Mouse (Mus musculus) embryo, embryonic 10.5 days (tissue): ENCODE data around the gene Erbb2.

Experiments used
- DNase-seq: peaks from one replicate; pipeline ENCODE4 v3.0.0-alpha.2; 2015; ENCODE audit warnings: low spot score

Erbb2 gene

DNA sequence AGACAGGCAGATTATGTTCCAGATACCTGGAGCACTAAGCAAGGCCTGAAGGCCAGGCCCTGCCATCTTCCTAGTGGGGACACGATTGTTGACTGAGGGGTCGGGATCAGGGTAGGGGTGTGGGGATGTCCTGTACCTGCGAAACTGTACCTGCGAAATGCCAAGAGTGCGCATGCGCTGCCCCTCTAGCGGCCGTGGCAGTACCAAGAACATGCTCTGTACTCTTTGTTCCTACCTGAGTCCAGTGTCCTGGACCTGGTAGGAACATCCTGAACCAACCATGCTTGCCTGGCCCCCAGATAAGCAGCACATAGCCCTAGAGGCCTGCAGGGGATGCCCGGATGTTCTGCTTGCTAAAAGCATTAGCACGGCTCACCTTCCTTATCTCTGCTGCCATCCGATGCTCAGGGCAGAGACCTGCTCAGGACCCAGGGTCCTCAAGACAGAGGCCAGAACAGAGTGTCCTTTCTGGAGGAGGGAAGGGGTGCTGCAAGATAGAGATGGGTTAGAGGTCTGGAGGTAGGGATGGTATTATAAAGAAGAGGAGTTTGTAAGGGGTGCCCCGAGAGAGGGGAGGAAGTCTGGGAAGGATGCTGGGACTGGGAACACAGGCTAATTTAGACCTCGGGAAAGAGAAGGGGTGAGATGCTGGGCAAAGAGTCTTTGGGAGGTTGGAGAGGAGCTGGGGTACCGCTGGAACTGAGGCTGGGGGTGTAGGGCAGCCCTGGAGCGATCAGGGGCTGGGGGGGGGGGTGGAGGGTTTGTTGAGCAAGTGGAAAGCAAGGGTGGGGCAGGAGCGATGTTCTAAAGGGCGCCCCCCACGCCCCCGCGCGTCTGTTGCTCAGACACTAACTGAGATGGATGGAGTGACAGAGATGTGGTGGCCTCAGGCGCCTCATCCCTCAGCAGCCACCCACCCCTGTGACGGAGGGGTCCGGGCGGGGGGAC is 26.4 kb upstream of the Erbb2 start, which contains the start of gene Pnmt:
TSS of gene Pnmt (plus strand) at position 813 of the 948 bp plus-strand sequence.
- no peak for DNase-seq

DNA sequence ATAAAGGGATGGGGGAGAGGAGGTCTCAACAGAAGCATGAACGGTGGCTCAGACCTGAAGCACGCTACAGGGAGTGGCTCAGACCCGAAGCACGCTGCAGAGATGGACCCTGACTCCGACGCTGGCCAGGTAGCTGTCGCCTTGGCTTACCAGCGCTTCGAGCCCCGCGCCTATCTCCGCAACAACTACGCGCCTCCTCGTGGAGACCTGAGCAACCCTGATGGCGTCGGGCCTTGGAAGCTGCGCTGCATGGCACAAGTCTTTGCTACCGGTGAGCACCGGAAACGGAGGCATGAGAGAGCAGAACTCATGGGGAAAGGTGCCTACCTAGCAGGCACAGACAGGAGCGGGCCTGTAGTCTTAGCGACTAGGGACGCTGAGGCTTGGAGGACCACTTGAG is 25.7 kb upstream of the Erbb2 start:
- no peak for DNase-seq

DNA sequence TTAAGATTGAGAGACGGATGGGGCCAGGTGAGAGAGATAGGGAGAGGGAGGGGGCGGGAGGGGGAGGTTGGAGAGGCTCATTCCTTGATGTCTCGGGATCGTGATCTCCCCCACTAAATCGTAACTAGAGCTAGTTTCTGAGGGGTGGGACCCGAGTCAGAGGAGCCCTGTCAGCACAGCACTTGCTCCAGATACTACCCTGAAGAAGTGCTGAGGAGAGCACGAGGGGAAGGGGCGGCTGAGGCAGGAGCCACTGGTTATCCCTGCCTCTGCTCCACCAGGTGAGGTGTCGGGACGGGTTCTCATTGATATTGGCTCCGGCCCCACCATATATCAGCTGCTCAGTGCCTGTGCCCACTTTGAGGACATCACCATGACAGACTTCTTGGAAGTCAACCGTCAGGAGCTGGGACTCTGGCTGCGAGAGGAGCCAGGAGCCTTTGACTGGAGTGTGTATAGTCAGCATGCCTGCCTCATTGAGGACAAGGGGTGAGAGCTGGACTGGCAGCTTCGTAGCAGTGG is 25.2 kb upstream of the Erbb2 start:
- no peak for DNase-seq

DNA sequence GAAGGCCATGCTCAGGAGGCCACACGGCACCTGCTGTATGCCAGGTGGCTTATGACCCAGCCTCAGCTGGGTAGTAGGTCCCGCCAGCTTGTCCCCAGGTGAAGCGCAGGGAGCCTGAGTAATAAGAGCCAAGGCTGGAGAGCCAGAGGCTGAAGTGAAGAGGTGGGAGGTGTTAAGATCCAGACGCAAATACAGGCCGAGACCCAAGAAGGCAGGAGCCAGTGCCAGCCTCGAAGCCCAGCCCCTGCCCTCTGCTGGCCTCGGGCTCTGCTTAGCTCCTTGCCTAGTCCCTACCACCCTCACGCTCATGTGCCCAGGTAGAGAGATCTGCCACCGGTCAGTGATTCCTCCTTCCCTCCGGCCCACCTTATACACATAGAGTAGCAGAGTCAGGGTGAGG is 24.0 kb upstream of the Erbb2 start:
- no peak for DNase-seq

DNA sequence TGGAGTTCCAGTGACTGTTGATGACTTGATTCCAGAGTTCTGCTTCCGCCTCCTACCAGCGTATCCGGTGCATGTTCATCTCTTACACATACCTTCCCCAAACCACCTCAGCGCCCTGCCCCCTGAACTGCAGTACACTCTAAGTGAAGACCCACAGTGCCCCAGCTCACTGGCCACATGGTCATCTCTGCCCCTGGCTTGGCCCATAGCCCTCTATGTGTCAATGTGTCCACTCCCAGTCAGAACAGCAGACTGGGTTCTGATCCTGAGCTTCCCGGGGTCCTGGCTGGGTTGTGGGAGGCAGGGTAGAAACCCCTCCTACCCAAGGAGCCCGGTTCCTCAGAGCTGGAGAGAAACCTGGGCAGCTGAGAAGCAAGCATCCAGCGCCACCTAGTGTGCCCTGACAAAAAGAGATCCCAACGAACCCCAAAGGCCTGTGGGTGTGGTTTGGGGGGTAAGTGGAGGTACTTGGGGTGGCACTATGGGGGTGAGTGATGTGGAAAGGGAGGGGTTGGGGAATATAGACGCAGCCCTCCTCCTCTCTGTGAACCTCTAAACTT is 23.0 kb upstream of the Erbb2 start:
- peak; percentile 72 for DNase-seq

GRCm38 (mm10) chr11:98390141-98390540 is 22.1 kb upstream of the Erbb2 start:
- no peak for DNase-seq

DNA sequence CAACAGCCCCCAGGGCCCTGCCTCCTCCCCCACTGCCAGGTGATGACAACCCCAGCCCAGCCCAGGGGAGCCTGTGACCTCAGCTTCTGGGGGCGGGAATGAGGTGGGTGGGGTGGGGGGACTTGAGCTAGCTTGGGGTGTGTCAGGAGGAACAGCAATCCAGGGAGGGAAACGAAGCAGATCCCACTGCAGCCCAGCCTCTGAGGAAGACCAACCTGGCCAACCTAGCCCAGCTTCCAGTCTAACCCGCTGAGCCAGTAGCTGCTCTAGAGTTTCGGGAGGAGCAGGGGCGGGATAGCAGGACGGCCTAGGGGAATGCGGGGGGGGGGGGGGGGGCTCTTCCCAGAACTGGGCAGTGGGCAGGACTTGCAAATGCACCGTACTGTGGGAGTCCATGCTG is 20.2 kb upstream of the Erbb2 start:
- no peak for DNase-seq

- DNase-seq, result no peak
These were observed 19.6 kb upstream of the Erbb2 start for GRCm38 (mm10) chr11:98392645-98393044.

DNA sequence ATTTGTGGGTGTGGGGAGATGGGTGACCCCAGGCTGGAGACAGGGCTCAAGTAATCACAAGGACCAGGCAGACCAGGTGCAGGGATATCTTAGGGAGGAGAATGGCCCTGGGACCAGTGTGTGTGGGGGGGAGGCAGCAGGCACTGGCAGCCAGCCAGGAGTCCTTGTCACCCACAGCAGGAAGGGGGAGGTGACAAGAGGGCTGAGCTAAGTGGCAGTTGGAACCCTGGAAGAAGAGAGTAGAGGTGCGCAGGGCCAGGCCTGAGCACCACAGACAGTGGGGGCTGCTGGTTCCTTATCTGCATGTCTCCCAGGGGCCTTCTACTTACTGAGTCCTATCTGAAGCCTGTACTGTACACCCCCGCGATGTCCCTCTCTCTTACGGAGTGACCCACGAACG is 19.0 kb upstream of the Erbb2 start:
- DNase-seq, result no peak

DNA sequence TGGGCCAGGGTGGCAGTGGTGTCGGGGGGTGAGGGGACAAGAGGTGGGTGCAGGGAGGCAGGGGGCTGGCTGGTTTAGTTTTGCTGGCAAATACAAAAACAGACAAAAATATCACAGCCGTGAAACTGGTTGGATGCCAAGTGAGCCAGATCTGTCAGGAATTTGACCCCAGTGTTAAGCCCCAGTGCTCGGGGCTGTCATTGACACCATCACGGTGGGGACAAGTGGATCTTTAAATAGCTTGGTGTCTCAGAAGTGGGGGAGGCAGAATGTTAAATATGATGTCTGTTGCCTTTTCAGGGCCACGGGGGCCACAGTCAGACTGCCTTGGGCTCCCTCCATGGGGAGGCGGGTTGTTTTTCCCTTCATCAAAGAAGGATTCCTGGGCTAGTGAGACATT is 18.0 kb upstream of the Erbb2 start:
- DNase-seq, result no peak

DNA sequence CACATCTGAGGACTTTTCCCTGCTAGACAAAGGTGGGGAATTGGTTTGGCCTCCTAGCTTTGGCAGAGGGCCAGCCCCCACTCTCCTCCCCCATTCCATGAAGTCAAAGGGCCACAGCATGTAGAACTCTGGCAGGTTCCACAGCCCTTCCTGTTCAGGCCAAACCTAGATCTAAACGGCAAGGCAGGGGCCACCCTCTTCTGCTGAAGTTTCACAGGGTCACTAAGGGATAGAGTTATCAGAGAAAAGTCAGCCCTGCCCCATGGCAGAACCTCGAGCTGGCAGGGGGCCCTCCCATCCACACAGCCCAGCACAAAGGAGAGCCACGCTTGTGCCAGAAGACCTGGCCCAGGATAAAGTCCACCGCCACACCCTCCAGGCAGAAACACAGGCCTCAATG is 17.2 kb upstream of the Erbb2 start:
- no peak for DNase-seq

GRCm38 (mm10) chr11:98397946-98398345 is 14.3 kb upstream of the Erbb2 start:
- no peak for DNase-seq

- DNase-seq, result peak; percentile 94
These were observed 12.0 kb upstream of the Erbb2 start, which contains the start of gene Pgap3 for GRCm38 (mm10) chr11:98400161-98400726. Gene Pgap3 (minus strand): TSS chr11:98400490.

DNA sequence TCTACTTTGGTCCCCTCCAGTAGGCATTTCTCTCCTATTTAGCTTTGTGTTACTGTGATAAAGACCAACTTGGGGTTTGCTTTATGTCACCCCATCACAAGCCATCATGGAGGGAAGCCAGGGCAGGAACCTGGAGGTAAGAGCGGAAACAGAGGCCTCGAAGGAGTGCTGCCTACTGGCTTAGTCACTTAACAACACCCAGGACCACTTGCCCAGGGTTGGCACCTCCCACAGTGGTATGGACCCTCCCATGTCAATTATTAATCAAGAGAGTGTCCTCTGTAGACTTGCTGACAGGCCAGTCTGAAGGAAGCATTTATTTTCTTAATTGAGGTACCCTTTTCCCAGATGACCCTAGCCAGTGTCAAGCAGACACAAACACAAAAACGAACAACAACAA is 11.5 kb upstream of the Erbb2 start:
- DNase-seq, result no peak

DNA sequence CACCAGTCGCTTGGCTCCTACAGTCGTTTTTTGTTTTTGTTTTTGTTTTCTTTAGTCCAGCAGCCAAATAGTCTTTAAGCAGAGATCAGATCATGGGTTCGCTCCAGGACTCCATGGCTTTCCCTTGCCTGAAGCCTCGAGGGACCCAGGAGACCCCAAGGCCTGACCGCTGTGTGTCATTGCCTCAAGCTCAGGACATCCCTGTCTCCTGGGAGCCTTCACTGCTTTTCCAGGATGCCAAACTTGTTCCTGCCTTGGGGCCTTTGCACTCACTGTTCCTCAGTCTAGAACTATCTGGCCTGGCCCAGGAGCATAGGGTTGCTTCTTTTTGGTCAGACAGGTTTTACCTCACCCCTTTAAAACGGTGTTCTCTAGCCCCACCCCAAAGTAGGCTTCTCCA is 5.6 kb upstream of the Erbb2 start:
- DNase-seq, result no peak

DNA sequence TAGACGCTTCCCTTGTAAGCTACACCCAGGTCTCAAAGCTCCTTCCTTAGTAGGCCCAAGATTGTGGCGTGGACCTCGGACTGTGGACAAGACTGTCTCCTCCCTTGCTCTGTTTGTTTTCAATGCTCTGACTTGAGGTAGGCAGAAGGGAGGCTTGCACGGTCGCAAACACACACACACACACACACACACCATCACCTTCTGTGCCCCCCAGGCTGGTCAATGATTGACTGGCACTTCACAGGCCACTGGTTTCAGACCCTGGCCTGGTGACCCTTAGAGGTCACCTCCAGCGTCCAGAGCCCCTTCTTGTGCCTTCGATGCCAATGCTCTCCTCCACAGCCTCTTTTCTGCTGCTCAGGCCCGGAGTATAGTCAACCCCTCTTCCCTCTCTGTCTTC is 3.4 kb upstream of the Erbb2 start:
- no peak for DNase-seq

DNA sequence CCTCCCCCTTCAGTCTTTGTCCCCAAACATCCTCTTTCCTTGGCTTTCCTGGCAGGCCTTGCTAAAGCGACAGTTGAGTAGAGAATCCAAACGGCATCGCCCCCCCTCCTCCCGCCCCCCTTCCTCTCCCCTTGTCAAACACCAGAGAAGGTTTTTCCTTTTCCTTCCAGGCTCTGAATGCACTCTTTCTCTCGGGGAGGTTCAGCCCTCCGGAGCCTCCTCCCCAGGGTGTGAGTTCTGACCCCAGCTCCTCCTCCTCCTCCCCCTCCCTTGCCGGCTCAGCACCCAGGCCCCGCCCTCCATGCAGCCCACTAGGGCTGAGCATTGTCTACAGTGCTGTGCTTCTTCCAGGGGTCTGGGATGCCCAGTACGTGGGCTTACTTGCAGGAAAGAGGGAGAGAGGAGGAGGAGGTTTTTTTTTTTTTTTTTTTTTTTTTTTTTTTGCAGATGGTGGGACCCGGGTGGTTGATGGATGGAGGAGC is 2.9 kb upstream of the Erbb2 start:
- DNase-seq, result peak; percentile 69

GRCm38 (mm10) chr11:98412797-98413301 is 579 bp downstream of the Erbb2 start:
- DNase-seq, result peak; percentile 70

GRCm38 (mm10) chr11:98413731-98414130 is 1.5 kb downstream of the Erbb2 start:
- DNase-seq, result no peak

DNA sequence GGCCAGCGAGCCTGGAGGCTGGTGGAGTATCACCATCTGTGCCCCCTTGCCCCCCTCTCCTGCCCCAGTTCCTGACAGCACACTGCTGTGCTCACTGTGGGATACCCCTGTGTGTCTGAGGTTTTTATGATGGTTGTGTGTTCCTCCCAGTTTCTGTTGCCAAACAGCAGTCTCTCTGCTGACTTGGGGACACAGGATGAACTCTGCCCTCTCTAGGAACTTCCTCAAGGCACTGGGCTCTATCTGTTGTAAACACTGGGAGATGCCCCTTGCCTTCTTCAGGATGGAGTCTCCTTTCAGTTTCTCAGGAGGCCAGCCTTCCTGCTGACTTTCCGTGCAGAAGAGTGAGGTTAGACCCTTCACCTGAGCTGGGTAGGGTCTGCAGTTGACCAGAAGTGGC is 1.9 kb downstream of the Erbb2 start:
- no peak for DNase-seq

GRCm38 (mm10) chr11:98417074-98417473 is 4.8 kb downstream of the Erbb2 start:
- DNase-seq, result no peak

GRCm38 (mm10) chr11:98418273-98418672 is 6.0 kb downstream of the Erbb2 start:
- no peak for DNase-seq
